ENCODE assay signal across 11 mouse cellular contexts in genomic region chr16:29946966-29947365, GRCm38 (mm10).
DNase-seq lines count a peak whose midpoint lies in the region; ATAC-seq lines count a peak whose summit lies in the region.
"Had no signal": no experiment of that assay in that cellular context is flagged by ENCODE, and none has a peak within 500 bp of the region (broad histone marks: within the 10 kb centered on the region; RNA-seq: fewer than 3 reads in every experiment).

No protein-coding gene starts in this region.

- H3K4me1 ChIP-seq in forebrain, embryonic 16.5 days (replicated peaks; ENCODE audit: control insufficient read depth, insufficient read depth, low read length), result peaks cover 12% of the 10 kb centered on the region

- no peak overlapping the region for H3K4me2 ChIP-seq in forebrain, embryonic 16.5 days (ENCODE audit: low read length)

- peak; percentile 55 for DNase-seq in gastrocnemius, postnatal 10 days
- DNase-seq in gastrocnemius, adult 18-20 months (ENCODE audit: low spot score), result no peak
- peak; percentile 49 for DNase-seq in gastrocnemius, postnatal 14 days
- DNase-seq in heart, postnatal 10 days, result peak; percentile 58 to 71
- DNase-seq in lung, postnatal 4 days, result peak; percentile 34 to 79
- DNase-seq in adrenal gland, postnatal 10 days, result no peak
- no peak for DNase-seq in adrenal gland, adult 18-20 months (ENCODE audit: low spot score in 2 of 2)
- DNase-seq: right cerebral cortex, postnatal 25 days had no signal

- intact Hi-C loops in gastrocnemius, postnatal 14 days (cut with DNase I; ENCODE audit: low total_unique reads), result loop anchor here (10.0 kb wide), 1 partner anchor 118 kb away; the partner anchor contains the start of gene Hes1
- intact Hi-C loops in heart, postnatal 10 days (cut with DNase I), result loop anchor here (2.0 kb wide), 3 partner anchors 62 to 242 kb away; no protein-coding TSS in a partner anchor

- no peak overlapping the region for H3K27ac ChIP-seq in forebrain, embryonic 16.5 days (ENCODE audit: low read length)
- H3K27ac ChIP-seq: hindbrain, embryonic 14.5 days had no signal

- no peaks in the 10 kb centered on the region for H3K36me3 ChIP-seq in forebrain, embryonic 16.5 days (ENCODE audit: control insufficient read depth, insufficient read depth)
- H3K36me3 ChIP-seq: midbrain, embryonic 12.5 days had no signal

- H3K9ac ChIP-seq in forebrain, embryonic 16.5 days (replicated peaks; ENCODE audit: low read depth, low read length), result no peak overlapping the region

- H3K9me3 ChIP-seq in forebrain, embryonic 16.5 days (ENCODE audit: control insufficient read depth, low read length), result no peaks in the 10 kb centered on the region
- H3K9me3 ChIP-seq: midbrain, embryonic 12.5 days had no signal

- WGBS in forebrain, embryonic 16.5 days, result 85% methylated on average over 5 of the region's 5 CpGs

- no peak overlapping the region for H3K4me3 ChIP-seq in forebrain, embryonic 16.5 days (replicated peaks; ENCODE audit: low read length)
- H3K4me3 ChIP-seq: midbrain, embryonic 12.5 days had no signal

- no peak for ATAC-seq in forebrain, embryonic 16.5 days

- no peaks in the 10 kb centered on the region for H3K27me3 ChIP-seq in forebrain, embryonic 16.5 days (replicated peaks; ENCODE audit: control insufficient read depth, insufficient read depth, low read length)

Comparison
In these comparisons a context has a peak if more than half of its experiments do, and no peak if none do; other contexts are left out.
1. DNase-seq: peak in gastrocnemius, postnatal 10 days (single experiment), gastrocnemius, postnatal 14 days (single experiment), heart, postnatal 10 days (2 of 2) and lung, postnatal 4 days (2 of 2); none in gastrocnemius, adult 18-20 months (single experiment), adrenal gland, postnatal 10 days (single experiment) and adrenal gland, adult 18-20 months (0 of 2).